Mouse (Mus musculus): ENCODE results near the gene Tsnaxip1. TPM values are rescaled to one million over a fixed set of nuclear protein-coding genes. Genes with fewer than 3 reads are reported as not detected.

Gene Tsnaxip1
- total RNA-seq, 4 experiments from 2014 or later: not detected

- peak; percentile 94 to 97 for DNase-seq (ENCODE audit: low spot score in 2 of 2)
Measured at GRCm38 (mm10) chr8:105860143-105860981, 32.8 kb downstream of the Tsnaxip1 start, which contains the start of gene Nutf2. TSS of gene Nutf2 (plus strand) at chr8:105860580.

- no peak for DNase-seq (ENCODE audit: low spot score in 2 of 2)
Measured at GRCm38 (mm10) chr8:105861951-105862350, 34.4 kb downstream of the Tsnaxip1 start.

GRCm38 (mm10) chr8:105866364-105867029, 39.0 kb downstream of the Tsnaxip1 start:
- no peak for DNase-seq (ENCODE audit: low spot score in 2 of 2)

- DNase-seq (ENCODE audit: low spot score in 2 of 2): peak; percentile 37 to 51
Measured at GRCm38 (mm10) chr8:105874301-105874700, 46.8 kb downstream of the Tsnaxip1 start.

- peak; percentile 70 to 76 for DNase-seq (ENCODE audit: low spot score in 2 of 2)
Measured at GRCm38 (mm10) chr8:105880754-105881520, 53.4 kb downstream of the Tsnaxip1 start, which contains the start of gene Edc4. TSS of gene Edc4 (plus strand) at chr8:105880881.

- no peak for DNase-seq (ENCODE audit: low spot score in 2 of 2)
Measured at GRCm38 (mm10) chr8:105889756-105890465, 62.4 kb downstream of the Tsnaxip1 start.

GRCm38 (mm10) chr8:105890870-105891269, 63.3 kb downstream of the Tsnaxip1 start:
- peak; percentile 22 to 53 for DNase-seq (ENCODE audit: low spot score in 2 of 2)

- no peak for DNase-seq (ENCODE audit: low spot score in 2 of 2)
Measured at GRCm38 (mm10) chr8:105892432-105892831, 64.9 kb downstream of the Tsnaxip1 start.

GRCm38 (mm10) chr8:105893339-105893738, 65.8 kb downstream of the Tsnaxip1 start, which contains the start of gene Nrn1l:
TSS of gene Nrn1l (plus strand) at chr8:105893567.
- peak; percentile 40 to 61 for DNase-seq (ENCODE audit: low spot score in 2 of 2)

Other genes starting within 250 kb of the Tsnaxip1 start
- gene Ripor1, start 222.5 kb upstream of the Tsnaxip1 start, total RNA-seq (2022): 10 to 100 TPM; 15.8 to 17.2 (median 16.6) TPM
- 10 to 100 TPM; 32.9 to 39.2 (median 34.2) TPM for gene Ctcf, start 191.2 kb upstream of the Tsnaxip1 start, total RNA-seq (2022)
- gene Agrp, start 190.3 kb upstream of the Tsnaxip1 start, total RNA-seq (2022): not detected
- gene Carmil2, start 141.5 kb upstream of the Tsnaxip1 start, total RNA-seq (2022): not detected
- gene Acd, start 126.6 kb upstream of the Tsnaxip1 start, total RNA-seq (2022): 1 to 10 TPM; 3.4 to 5.8 (median 4.4) TPM
- 1 to 10 TPM; 5.5 to 8.1 (median 6.7) TPM for gene Pard6a, start 126.6 kb upstream of the Tsnaxip1 start, total RNA-seq (2022)
- gene 4933405L10Rik, start 120.1 kb upstream of the Tsnaxip1 start, total RNA-seq (2022): not detected
- under 1 TPM; 0.48 to 0.54 (median 0.52) TPM for gene Enkd1, start 119.5 kb upstream of the Tsnaxip1 start, total RNA-seq (2022)
- gene Gfod2, start 69.1 kb upstream of the Tsnaxip1 start, total RNA-seq (2022): 1 to 10 TPM; 7.0 to 9.1 (median 8.3) TPM
- gene Ranbp10, start 381 bp upstream of the Tsnaxip1 start, total RNA-seq (2022): 10 to 100 TPM; 19.3 to 25.2 (median 23.0) TPM
- 1 to 10 TPM in 1 of 4 experiments, under 1 TPM in 3; 0.31 to 1.4 (median 0.72) TPM for gene Cenpt, start 25.5 kb downstream of the Tsnaxip1 start, total RNA-seq (2022)
- gene Thap11, start 27.4 kb downstream of the Tsnaxip1 start, total RNA-seq (2022): 10 to 100 TPM; 20.4 to 24.1 (median 22.0) TPM
- gene Nutf2, start 32.8 kb downstream of the Tsnaxip1 start, total RNA-seq (2022): 10 to 100 TPM; 21.4 to 44.7 (median 25.5) TPM
- 10 to 100 TPM; 18.8 to 21.9 (median 20.0) TPM for gene Edc4, start 53.1 kb downstream of the Tsnaxip1 start, total RNA-seq (2022)
- gene Nrn1l, start 65.8 kb downstream of the Tsnaxip1 start, total RNA-seq (2022): not detected
- gene Pskh1, start 72.7 kb downstream of the Tsnaxip1 start, total RNA-seq (2022): 10 to 100 TPM; 10.9 to 14.7 (median 12.8) TPM
- not detected for gene Ctrl, start 106.1 kb downstream of the Tsnaxip1 start, total RNA-seq (2022)
- 10 to 100 TPM; 15.3 to 22.6 (median 19.7) TPM for gene Psmb10, start 110.7 kb downstream of the Tsnaxip1 start, total RNA-seq (2022)
- gene Lcat, start 115.7 kb downstream of the Tsnaxip1 start, total RNA-seq (2022): under 1 TPM in 2 of 4 experiments, not detected in 2; 0.24 to 0.78 TPM
- gene Slc12a4, start 138.4 kb downstream of the Tsnaxip1 start, total RNA-seq (2022): 10 to 100 TPM; 11.8 to 12.7 (median 12.0) TPM
- gene Dpep3, start 151.7 kb downstream of the Tsnaxip1 start, total RNA-seq (2022): not detected
- 10 to 100 TPM; 10.3 to 12.7 (median 10.8) TPM for gene Dus2, start 163.6 kb downstream of the Tsnaxip1 start, total RNA-seq (2022)
- not detected for gene Dpep2nb, start 178.2 kb downstream of the Tsnaxip1 start, total RNA-seq (2022)
- gene Ddx28, start 184.2 kb downstream of the Tsnaxip1 start, total RNA-seq (2022): 10 to 100 TPM; 11.2 to 13.1 (median 11.7) TPM
- 10 to 100 TPM; 23.6 to 30.5 (median 25.5) TPM for gene Nfatc3, start 231.1 kb downstream of the Tsnaxip1 start, total RNA-seq (2022)